Mouse (Mus musculus): ENCODE results near the gene Itga8. TPM values are rescaled to one million over a fixed set of nuclear protein-coding genes. Genes with fewer than 3 reads are reported as not detected.

Itga8 gene
- 10 to 100 TPM; 20.1 to 23.8 TPM for total RNA-seq (2021)
- long read RNA-seq, partial matches to known transcripts, result 1 of 5 reads
- long read RNA-seq, other reads (novel, unspliced or antisense), result 3 of 5 reads

GRCm38 (mm10) chr2:12301431-12302170, at the start of gene Itga8:
Gene Itga8 (minus strand): TSS chr2:12301922.
- peak; percentile 76 to 91 for DNase-seq (ENCODE audit: low spot score in 2 of 2)

DNA sequence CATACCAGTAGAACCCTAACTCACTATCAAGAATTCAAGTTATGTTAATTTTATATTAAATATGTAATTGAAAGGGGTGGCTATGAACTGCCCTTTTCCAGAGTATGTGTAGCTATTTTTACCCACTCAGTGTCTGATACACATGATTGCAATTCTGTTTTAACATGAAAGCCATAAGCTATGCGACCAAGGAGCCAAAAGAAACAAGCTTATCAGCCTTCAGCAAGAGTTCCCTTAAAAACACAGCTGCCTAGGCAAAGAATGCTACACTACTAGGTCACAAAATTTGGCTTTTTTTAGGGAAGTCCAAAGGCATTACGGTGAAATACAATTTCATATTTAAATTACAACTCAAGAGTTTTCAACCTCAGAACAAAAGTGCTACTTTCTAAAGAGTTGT, 47.2 kb upstream of the Itga8 start:
- DNase-seq (ENCODE audit: low spot score in 2 of 2), result no peak

GRCm38 (mm10) chr2:12331962-12332361, 30.2 kb upstream of the Itga8 start:
- DNase-seq (ENCODE audit: low spot score in 2 of 2), result peak; percentile 25 to 82

DNA sequence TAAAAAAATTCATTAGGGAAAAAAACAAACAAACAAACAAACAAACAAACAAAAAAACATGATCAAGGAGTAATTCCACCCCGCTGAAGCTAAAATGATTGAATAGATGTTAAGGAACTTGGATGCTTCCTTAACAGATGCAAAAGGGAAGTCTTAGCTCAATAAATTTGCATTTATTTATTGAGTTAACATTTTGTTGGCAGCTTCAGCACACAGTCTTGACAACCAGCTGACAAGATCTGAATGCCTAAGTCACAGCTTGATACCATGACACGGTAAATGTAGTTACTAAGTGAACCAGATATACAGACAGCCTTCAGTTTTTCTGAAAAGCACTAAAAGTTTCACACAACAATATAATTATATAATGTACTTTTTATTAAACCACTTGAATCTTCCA, 27.9 kb upstream of the Itga8 start:
- DNase-seq (ENCODE audit: low spot score in 2 of 2), result peak in 1 of 2 experiments; percentile 48

DNA sequence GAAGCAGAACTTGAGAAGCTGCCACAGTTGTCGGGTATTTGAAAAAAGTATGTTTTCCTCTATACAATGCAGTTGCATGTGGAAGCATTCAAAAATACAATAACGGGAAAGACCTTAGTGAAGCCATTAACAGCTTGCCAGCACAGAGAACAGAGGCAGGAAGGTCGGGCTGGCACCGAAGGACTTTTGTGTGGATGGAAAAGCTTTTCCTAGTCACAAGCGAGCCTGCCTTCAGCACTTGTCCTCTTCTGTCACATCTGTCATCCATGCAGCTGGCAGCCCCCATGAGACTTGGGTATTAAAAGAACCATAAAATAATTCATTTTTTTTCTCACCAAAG, 27.3 kb upstream of the Itga8 start:
- no peak for DNase-seq (ENCODE audit: low spot score in 2 of 2)

DNA sequence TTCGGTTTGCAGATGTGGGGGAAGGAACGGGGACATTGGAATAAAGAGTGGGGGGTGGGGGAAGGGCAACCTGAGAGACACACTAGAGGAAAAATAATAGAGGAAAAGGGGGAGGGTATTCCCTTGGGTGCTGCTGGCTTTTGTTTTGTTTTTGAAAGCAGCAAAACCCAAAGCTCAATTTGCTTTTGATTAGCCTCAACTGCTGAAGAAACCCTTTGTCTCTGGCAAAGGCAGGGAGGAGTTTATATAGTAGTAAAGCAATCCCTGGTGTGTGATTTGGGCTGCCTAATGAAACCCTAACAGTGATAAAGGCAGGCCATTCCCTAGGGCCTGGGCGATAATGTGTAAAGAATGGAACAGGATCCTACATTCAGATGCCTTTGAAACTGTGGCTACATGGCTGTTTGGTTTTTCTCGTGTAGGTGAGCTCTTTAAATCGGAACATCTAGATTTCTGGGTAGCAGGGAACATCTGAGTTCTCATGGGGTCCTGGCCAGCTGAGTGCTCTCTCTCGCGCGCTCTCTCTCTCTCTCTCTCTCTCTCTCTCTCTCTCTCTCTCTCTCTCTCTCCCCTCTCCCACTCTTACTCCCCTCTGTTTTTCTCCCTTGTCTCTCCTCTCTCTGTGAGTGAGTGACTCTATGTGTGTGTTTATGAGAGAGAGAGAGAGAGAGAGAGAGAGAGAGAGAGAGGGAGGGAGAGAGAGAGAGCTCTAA, 26.8 kb upstream of the Itga8 start:
- DNase-seq (ENCODE audit: low spot score in 2 of 2), result no peak

- DNase-seq (ENCODE audit: low spot score in 2 of 2), result no peak
Observed at GRCm38 (mm10) chr2:12327691-12328354, 26.1 kb upstream of the Itga8 start.

GRCm38 (mm10) chr2:12327216-12327615, 25.5 kb upstream of the Itga8 start:
- DNase-seq (ENCODE audit: low spot score in 2 of 2), result no peak

- no peak for DNase-seq (ENCODE audit: low spot score in 2 of 2)
Observed at GRCm38 (mm10) chr2:12325868-12326267, 24.1 kb upstream of the Itga8 start.

GRCm38 (mm10) chr2:12325417-12325816, 23.7 kb upstream of the Itga8 start:
- peak; percentile 68 to 92 for DNase-seq (ENCODE audit: low spot score in 2 of 2)

DNA sequence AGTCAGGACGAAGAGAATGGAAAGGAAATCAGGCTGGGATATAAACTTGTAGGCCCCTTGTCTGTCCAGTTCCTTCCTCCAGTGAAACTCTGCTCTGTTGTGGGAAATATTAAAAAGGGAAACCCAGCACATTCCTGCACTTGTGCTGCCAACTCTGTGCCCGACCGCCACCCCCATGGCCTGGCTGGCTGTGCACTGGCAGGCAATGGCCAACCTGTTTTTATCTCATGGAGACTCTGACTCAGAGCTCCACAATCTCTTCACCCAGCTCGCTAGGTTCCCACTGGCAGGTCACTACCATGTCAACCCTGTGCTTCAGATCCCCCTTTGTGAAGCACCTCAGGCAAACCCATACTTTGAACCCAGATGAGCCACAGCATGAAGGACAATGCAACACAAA, 19.2 kb upstream of the Itga8 start:
- no peak for DNase-seq (ENCODE audit: low spot score in 2 of 2)

- DNase-seq (ENCODE audit: low spot score in 2 of 2), result no peak
Observed at GRCm38 (mm10) chr2:12318715-12319114, 17.0 kb upstream of the Itga8 start.

DNA sequence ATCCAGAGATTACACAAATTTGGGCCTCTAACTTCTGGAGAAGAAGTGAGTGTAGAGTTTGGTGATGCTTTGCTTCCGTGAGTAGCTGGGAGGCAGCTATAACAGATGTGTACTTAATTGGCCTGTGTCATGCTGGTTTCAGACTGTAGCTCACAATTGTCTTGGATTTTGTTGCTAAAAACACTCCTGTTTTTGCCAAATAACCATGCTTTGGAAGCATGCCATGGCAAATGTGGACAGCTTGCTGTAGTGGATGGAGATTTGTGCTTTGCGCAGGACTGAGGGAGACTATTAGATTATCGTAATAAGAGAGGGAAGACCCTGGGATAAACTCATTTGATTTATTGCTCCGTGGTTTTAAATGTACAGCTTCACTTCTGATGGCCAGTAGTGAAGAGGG, 16.3 kb upstream of the Itga8 start:
- no peak for DNase-seq (ENCODE audit: low spot score in 2 of 2)

DNA sequence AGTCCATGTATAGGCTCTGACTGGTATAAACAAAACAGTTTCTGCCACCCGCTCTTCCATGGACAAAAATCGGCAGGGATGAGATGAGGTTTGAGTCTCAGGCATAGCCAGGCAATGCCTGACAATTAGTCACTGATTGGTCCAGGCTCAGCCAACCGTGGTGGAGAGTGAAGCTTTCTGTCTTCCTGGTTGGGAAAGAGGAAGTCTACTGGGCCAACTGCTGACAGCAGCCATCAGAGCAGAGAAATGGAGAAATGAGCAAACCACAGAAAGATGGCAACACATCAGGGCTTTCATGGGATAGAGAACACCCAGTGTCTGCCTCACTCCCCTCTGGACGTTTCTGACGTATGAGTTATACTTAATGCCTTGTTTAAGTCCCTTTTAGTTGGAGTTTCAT, 15.6 kb upstream of the Itga8 start:
- no peak for DNase-seq (ENCODE audit: low spot score in 2 of 2)

- DNase-seq (ENCODE audit: low spot score in 2 of 2), result no peak
Observed at GRCm38 (mm10) chr2:12316361-12316760, 14.6 kb upstream of the Itga8 start.

- no peak for DNase-seq (ENCODE audit: low spot score in 2 of 2)
Observed at GRCm38 (mm10) chr2:12314028-12314427, 12.3 kb upstream of the Itga8 start.

- DNase-seq (ENCODE audit: low spot score in 2 of 2), result no peak
Observed at GRCm38 (mm10) chr2:12308466-12308865, 6.7 kb upstream of the Itga8 start.

DNA sequence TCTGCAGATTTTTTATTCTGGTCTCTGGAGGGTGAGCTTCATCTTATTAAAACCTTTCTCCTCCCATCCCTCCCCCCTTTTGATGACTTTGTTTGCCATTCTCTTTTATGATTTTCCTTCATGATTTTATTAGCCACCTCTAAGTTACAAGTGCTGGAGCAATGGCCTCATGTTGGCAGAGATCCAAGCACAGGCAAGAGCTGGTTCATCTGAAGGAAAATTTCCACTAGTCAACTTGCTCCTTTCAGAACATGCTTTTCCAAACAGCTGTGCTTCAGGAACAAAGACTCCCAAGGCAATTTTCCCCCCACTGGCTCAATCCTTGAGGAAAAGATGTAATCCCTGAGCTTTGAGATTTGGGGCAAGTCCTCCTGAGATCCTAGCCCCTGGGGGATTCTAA, 5.6 kb upstream of the Itga8 start:
- DNase-seq (ENCODE audit: low spot score in 2 of 2), result no peak

GRCm38 (mm10) chr2:12305064-12305650, 3.4 kb upstream of the Itga8 start:
- DNase-seq (ENCODE audit: low spot score in 2 of 2), result no peak

DNA sequence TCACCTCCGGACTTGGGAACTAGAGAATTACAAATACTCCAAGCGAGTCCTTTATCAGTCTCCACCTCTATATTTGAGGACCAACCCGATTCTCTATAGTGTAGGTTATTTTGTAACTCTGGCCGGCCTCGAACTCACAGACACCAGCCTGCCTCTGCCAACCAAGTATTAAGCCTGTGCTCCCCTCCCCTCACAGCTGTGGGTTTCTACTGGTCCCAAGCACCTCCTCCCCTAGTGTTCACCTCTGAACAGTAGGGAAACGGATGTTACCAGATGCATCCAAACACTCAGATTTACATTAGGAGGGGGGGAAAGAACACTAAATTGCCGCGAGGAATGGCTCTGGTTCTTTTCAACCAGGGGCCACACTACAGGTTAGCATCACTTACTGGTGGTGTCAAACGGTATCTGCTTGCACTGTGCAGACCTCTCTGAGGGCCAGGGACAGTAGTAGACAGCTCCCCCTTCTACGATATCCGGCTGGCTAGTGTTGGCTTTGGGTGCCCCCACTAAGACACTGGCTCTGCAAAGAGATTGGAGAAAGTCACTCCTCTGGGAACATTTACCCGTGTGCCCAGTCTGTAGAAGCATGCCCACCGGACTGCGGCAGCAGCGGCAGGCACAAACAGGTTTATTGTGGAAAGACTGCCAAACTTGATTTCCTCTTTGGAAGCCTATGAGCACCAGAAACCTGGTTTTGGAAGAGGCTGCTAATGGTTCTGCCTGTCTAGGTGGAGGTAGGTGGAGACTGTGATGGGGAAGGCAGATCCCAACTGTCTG, 1.1 kb downstream of the Itga8 start:
- DNase-seq (ENCODE audit: low spot score in 2 of 2), result peak in 1 of 2 experiments; percentile 49

DNA sequence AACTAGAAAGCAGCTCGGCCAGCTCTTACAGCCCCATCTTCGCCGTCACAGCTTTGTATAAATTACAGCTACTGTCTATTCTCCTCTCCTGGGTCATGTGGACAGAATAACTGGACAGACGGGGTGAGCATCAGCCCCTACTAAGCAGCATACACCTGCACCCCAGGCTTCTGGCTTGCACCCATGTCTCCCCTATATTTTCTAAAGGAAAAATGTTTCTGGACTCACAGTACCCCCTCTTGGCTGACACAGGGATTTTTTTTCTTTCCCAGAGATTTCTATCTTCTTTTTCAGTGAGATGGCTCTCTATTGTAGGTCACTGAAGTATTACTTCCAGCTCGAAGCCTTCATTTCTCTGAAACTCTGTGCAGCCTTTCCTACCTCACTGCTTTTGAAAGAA, 4.4 kb downstream of the Itga8 start:
- DNase-seq (ENCODE audit: low spot score in 2 of 2), result no peak

Data from layer of hippocampus, adult 18-20 months (tissue).